Mouse (Mus musculus) embryo, embryonic 11 days (tissue): Measurements from ENCODE around the gene St6gal1.
"Not testable (repeated sequence)": the region's sequence is repeated elsewhere in the genome, so short reads cannot be mapped to it uniquely, and the experiment has no call there.

Source experiments
- DNase-seq: peaks from one replicate; pipeline ENCODE4 v3.0.0-alpha.2; 2015

The St6gal1 gene

GRCm38 (mm10) chr16:23224671-23225068 lies at the start of gene St6gal1:
Gene St6gal1, plus strand, starts transcription at chr16:23224740.
- peak; percentile 90 for DNase-seq

DNA sequence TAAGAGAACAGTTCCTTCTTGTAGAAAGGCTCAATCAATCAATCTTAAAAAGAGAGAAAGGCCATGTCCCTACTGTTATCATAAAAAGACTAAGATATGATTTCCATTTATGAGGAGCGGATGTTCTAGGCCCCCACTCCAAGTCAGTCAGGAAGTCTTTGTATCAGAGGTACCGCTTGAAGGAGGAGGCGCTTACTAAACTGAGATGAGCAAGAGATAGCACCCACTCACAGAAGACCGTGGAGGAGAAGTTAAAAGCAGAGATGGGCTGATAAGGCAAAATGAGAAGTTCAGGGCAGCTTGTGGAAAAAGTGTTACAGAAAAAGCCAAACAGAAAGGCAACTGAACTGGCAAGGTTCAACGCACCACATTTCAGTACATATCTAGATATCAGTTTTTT lies 49.7 kb upstream of the St6gal1 start:
- DNase-seq = no peak

DNA sequence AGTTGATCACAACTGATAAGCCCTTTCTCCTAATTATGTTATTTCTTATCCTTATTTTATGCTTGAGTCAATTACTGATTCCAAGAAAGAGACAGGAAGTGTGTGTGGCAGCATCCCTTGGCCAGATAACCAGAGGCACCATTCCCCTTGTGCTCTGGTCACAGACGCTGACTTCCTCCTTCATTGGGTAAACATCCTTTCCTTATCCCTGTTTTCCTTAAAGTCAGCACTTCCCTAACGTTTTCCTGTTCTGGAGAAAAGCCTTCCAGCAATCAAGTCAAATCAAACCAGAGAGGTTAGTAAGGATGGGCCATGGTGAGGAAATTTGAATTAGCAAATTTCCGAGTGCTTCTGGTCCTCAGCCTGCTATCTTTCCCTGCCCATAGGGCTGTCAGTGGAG lies 48.6 kb upstream of the St6gal1 start:
- no peak for DNase-seq

DNA sequence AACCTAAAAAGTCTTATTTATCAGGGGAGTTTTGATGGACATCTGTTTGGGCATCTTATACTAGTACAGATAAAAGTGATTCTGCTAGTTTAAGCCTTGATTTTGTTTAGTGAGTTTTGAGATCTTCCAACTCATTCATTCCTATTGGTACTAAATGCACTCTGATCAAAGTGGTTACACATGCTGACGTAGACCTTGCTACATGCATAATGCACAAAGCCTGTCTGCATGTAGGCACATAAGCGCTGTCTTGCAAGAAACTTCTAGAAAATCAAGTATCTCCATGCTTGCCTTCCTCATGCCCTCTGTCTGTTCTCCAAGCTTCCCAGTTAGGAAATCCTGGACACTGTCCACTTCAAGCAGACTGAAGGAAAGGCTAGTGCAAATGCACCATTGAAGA lies 46.7 kb upstream of the St6gal1 start:
- no peak for DNase-seq

- DNase-seq = no peak
Measured at GRCm38 (mm10) chr16:23178796-23179195, 45.7 kb upstream of the St6gal1 start.

GRCm38 (mm10) chr16:23179436-23179835 lies 45.1 kb upstream of the St6gal1 start:
- not testable (repeated sequence) for DNase-seq

- DNase-seq = no peak
Measured at GRCm38 (mm10) chr16:23181054-23181453, 43.5 kb upstream of the St6gal1 start.

DNA sequence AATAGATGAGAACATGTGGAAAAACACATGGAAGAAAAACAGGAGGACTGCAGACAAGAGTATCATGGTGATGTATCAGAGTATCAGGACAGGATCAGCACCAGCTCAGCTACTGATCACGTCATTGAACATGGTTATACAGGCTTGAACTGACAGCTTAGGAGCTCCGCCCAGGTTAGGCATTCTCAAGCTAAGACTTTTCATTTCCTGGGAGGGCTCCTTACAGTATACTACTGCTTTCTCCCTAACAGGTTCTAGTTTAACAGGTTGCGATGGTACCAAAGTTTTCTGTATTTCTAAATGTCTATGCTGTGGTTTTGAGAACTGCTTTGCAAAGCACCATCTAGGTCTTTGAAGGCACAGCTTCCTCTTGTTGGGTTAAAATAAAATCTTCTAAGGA lies 43.1 kb upstream of the St6gal1 start:
- DNase-seq = no peak

- no peak for DNase-seq
Measured at GRCm38 (mm10) chr16:23181942-23182597, 42.5 kb upstream of the St6gal1 start.

DNA sequence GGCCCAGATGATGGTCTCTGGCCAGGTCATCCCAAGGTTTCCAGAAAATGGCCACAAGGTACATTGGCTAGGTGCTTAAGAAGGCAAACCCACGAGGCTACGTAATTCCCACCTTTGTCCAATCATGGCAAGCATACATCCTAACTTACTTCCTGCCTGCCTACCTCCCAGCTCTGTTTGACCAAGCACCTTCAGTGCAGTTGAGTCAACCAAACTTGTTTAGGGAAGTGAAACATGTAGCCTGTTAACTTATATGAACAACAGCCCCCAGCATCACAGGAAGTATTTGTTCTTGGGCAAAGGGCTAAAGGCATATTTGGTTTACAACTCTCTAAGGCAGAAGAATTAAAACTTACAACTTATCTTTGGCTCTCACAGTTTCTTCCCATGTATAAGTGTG lies 38.7 kb upstream of the St6gal1 start:
- DNase-seq = no peak

DNA sequence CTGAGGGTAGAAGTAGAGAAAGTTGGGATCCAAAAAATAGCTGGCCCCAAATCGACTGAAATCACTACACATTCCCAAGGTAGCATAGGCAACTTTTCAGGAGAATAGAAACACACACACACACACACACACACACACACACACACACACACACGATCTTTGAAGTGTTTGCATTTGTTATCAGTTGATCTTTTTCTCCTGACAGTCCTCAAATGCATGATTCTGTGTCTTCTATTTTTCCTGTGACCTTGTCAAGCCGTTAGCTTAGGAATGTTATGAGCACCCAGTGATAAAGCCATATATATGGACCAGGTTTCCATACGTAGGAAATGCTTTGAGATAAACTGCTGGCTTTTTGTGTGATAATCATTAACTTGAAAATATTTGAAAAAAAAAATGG lies 38.1 kb upstream of the St6gal1 start:
- DNase-seq = no peak

DNA sequence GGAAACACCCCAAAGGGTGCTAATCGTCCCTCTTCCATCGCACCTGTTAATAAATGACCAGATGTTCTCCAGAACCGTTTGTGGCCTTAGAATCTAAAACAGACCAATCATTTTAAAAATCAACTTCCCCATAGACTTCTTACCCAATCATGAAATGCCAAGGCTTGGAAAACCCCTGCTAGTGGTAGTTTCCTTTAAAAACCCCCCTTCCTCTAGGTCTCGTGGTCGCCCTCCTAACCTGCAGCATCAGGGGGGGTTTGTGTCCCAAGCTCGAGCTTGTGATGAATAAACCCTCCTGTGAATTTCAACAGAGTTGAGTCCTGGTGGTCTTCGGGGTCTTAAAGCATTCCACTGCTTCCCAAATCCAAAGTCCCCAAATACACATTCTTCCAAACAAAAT lies 36.6 kb upstream of the St6gal1 start:
- DNase-seq = no peak

DNA sequence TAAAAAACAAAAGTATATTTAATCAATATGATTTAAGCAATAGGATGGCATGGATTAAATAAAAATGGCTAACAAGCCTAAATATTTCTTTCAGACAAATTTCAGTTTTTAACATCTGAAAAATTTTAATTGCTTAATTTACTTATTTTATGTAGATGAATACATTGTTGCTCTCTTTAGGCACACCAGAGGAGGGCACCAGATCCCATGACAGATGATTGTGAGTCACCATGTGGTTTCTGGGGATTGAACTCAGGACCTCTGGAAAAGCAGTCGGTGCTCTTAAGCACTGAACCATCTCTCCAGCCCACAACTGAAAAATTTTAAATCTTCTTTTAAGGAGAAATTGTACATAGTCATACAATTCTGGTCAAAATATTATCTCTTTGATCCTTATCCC lies 34.9 kb upstream of the St6gal1 start:
- DNase-seq = no peak

- DNase-seq = no peak
Measured at GRCm38 (mm10) chr16:23191560-23192242, 32.8 kb upstream of the St6gal1 start.

DNA sequence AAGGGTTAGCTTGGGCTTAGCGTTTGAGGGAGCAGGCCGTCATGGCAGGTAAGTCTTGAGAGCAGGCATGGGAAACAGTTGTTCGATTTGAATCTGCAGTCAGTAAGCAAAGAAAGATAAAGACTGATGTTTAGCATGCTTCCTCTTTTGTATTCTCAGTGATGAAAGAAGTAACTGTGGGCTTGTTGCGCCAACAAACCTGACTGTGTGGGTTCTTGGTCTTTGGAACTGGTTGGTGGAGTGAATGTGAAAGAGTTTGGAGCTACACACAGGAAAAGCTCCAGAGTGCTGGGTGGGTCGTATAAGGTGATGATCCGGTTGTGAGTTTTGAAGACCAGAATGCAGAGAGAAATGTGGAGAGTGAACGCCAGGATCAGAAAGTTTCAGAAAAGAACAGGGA lies 28.9 kb upstream of the St6gal1 start:
- DNase-seq = no peak

DNA sequence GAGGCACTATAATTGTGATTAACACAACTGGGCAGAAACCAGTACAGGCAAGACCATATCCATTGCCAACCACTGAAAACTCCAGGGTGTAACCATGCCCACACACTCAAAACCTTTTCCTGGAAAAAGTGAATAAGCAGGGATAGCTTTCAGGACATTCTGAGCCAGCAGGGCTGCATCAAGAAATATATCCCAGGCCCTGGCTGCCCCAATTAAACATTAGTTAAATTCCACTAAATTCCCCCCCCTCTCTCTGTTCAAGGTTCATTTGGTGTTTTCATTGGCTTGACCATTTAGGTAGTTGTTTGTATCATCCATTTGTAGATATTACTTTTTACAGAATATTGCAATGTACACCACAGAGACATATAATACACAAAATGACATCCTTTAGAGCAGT lies 28.2 kb upstream of the St6gal1 start:
- DNase-seq = no peak

DNA sequence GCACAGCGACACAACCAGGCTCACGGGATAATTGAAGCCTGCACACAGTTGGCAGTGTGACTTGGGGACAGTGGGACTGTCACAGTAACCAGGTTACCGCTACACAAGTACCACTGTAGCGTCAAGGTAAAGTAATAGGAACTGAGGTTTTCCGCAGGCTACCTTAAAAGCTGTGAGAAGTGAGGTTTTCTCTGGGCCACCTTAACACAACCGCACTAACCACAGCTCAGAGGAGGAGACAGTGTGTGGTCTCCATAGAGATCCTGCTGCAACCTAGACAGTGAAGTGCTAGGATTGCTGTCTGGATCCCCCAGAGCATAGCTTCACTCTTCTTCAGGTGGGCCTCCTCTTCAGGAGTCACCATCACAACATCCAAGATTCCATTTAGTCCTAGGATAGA lies 27.7 kb upstream of the St6gal1 start:
- DNase-seq = no peak

GRCm38 (mm10) chr16:23201498-23201897 lies 23.0 kb upstream of the St6gal1 start:
- DNase-seq = no peak

- DNase-seq = no peak
Measured at GRCm38 (mm10) chr16:23214314-23214713, 10.2 kb upstream of the St6gal1 start.

DNA sequence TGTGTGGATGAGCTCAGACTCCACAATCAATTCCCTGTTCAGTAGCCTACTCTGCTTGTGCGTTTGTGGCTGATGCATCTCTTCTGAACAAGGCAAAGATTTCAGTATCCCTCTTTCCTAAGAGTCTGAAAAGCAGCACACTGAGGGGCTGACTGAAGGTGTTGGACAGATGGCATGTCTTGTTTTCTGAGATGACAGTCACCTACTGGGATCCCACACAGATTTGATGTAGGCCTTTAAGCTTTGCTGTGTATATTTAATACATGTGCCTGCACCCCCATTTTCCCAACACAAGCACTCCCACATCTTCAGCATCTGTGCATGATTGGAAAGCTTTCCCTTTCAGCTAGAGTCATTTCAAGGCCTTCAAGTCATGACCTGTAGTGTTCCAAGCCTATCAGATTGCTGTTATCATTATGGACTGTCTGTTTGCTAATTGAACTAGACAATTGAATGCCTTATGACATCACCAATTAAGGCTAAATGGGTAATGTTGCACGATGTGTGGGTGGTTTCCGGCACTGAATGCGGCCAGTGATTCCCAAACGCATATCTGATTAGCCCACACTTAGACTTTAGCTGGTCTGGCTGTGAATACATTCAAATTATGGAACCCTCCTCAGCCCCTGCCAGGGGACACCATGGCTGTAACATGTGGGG lies 9.2 kb upstream of the St6gal1 start:
- no peak for DNase-seq

- DNase-seq = no peak
Measured at GRCm38 (mm10) chr16:23216366-23216765, 8.2 kb upstream of the St6gal1 start.

DNA sequence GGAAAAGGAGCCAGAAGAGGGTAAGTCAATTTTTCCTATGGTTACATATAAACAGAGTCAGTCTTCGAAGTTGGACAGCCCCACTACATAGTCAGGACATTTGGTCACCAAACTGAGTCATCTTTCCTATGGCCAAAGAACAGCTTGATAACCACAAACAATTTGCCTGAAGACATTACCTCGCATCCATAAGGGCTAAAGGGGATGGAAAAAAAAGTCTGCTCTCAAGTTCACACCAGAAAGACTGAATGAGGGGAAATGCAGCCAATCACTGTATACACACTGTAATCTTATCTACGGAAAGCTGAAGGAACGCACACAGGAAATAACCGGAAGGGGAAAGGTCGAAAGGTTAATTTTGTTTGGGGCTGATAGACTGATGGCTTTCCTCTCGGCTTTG lies 6.2 kb upstream of the St6gal1 start:
- peak; percentile 49 for DNase-seq

DNA sequence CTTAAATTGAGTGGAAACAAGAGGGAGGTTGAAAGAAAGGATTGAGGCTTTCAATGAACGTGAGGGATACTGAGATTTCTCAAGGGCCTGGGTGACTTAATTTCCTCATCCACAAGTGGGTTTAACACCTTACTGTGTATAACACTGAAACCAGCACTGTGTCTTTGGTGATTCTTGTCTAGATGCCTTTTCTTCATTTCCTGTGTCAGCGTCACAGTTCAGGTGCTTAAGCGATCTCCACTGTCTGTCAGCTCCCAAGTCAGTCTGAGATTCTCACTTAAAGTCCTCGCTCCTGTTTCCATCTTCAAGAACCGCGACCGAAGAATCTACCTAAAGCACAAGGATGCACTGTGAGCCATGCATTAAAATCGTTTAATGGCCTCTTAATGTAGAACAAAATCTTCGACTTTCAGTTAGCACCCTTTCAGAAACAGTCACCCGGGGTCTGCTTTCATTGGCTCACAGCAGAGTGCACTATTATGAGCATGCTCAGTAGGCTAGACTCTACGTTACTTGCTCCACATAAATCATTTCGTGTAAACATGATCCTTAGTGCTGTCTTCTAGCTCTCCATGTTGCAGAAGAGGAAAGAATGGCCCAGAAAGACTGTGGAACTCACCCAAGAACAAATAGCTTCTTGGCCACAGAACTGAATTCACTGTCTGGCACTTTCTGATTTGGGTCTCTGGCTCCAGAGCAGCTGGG lies 1.2 kb upstream of the St6gal1 start:
- no peak for DNase-seq
